Mouse (Mus musculus) forebrain, postnatal 0 days (tissue): ENCODE data around the gene Ticrr. TPM values are rescaled to one million over a fixed set of nuclear protein-coding genes. Genes with fewer than 3 reads are reported as not detected.
A peak's percentile ranks its signal among the peaks of the same experiment; 100 is the strongest.

Experiments
- ATAC-seq: fragments of 200-750 bp; cut with Nextera tagmentation; 2 replicates; pipeline ENCODE4 v1.8.0; 2017; ENCODE audit warnings: mild to moderate bottlenecking, moderate library complexity
- DNase-seq: peaks from one replicate; pipeline ENCODE4 v3.0.0-alpha.2; 2015
- H3K27ac ChIP-seq: fragments of 300-500 bp; sonication (generic); 2 replicates; pipeline ENCODE4 v1.5.1; 2014; ENCODE audit warnings: low read depth, mild to moderate bottlenecking, antibody characterized with exemption, low read length, moderate library complexity, mixed read lengths
- H3K27me3 ChIP-seq: fragments of 300-500 bp; sonication (generic); 2 replicates; pipeline ENCODE4 v1.6.1; 2014; ENCODE audit warnings: mild to moderate bottlenecking, low read length, mixed read lengths; ENCODE audit not compliant: insufficient read depth
- H3K36me3 ChIP-seq: fragments of 300-500 bp; sonication (generic); 2 replicates; pipeline ENCODE4 v1.6.1; 2014; ENCODE audit warnings: mild to moderate bottlenecking, moderate library complexity; ENCODE audit not compliant: insufficient read depth
- H3K4me1 ChIP-seq: fragments of 300-500 bp; sonication (generic); 2 replicates; pipeline ENCODE4 v1.6.1; 2014; ENCODE audit warnings: antibody characterized with exemption; ENCODE audit not compliant: insufficient read depth
- H3K4me2 ChIP-seq: fragments of 300-500 bp; sonication (generic); 2 replicates; pipeline ENCODE4 v1.6.1; 2014; ENCODE audit warnings: low read depth, mild to moderate bottlenecking, moderate library complexity
- H3K4me3 ChIP-seq: fragments of 300-500 bp; sonication (generic); 2 replicates; pipeline ENCODE4 v1.5.1; 2014; ENCODE audit warnings: low read depth, low read length, mixed read lengths
- H3K9ac ChIP-seq: fragments of 300-500 bp; sonication (generic); 2 replicates; pipeline ENCODE4 v1.6.1; 2014; ENCODE audit warnings: mild to moderate bottlenecking
- H3K9me3 ChIP-seq: fragments of 300-500 bp; sonication (generic); 2 replicates; pipeline ENCODE4 v1.6.1; 2016; ENCODE audit warnings: low read length
- CTCF ChIP-seq: sonication (generic); IDR thresholded peaks from 2 replicates; pipeline ENCODE4 v1.5.1; 2016; ENCODE audit warnings: antibody characterized with exemption, control low read depth, low read depth
- WGBS: fragments of 180-500 bp; shearing (Covaris S2); extraction: QIAGEN DNeasy Blood & Tissue Kit; methylation state at CpG from one replicate; pipeline ENCODE4 v1.1.7; 2014; 5-methylcytosine and 5-hydroxymethylcytosine counted together
- polyA plus RNA-seq: library from polyadenylated mRNA; unstranded; fragments of >200 nt; fragmentation: Nextera tagmentation; extraction: Ambion mirVana; gene quantifications from 2 replicates; pipeline ENCODE4 v1.2.1, GENCODE M21; 2015
- total RNA-seq: library from RNA; depleted of rRNA; stranded (reverse); fragments of >200 nt; gene quantifications from 2 replicates; pipeline ENCODE4 v1.2.3, GENCODE M21; 2014

Ticrr gene
- total and polyA plus RNA-seq, 2 experiments from 2014 or later = 1.1 to 1.2 TPM

DNA sequence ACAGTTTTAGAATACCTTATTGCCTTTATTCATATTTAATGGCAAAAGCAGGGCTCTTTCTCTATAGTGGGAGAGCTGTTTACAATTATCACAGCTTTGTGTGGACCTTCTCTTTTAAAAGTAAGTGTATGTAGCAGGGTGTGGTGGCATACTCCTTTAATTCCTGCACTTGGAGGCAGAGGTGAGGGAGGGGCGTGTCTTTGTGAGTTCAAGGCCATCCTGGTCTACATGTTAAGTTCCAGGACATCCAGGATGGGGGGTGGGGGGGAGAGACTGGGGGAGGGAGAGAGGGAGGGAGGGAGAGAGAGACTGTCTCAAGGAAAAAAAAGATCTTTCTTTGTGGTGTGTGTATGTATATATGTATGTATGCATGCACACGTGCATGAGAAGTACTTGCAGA is 20.2 kb downstream of the Ticrr start:
- Histone ChIP-seq H3K36me3 (no peaks in the 10 kb centered on the region), H3K9ac (no peak overlapping the region), H3K4me3 (no peak overlapping the region), H3K4me2 (no peak overlapping the region), H3K27me3 (no peaks in the 10 kb centered on the region), H3K4me1 (no peaks in the 10 kb centered on the region), H3K9me3 (no peaks in the 10 kb centered on the region), H3K27ac (no peak overlapping the region)
- no peak for DNase-seq
- no peak for ATAC-seq
- WGBS = 97% methylated on average over 2 of the region's 2 CpGs
- TF ChIP-seq CTCF = no peak

DNA sequence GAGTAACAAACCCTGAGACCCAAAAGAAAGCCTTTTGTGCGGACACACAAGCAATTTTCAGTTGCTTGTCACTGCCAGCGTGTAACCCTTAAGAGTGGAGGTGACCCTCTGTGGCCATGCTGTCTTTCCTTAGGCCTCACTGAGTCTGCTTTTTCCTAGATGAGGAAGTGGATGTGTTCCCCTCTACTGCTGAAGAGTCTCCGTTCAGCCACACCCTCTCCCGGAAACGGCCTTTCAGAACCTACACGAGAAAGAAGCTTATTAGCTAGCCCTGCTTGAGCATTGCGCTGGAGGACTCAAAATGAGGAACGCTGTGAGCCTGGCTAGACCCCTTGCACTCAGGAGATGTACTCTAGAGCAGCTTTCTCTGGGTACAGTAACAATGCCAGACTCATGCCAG is 36.5 kb downstream of the Ticrr start:
- Histone ChIP-seq H3K36me3 (peaks cover 18% of the 10 kb centered on the region; the same call in 1 of the 2 replicates), H3K9ac (no peak overlapping the region), H3K27me3 (no peaks in the 10 kb centered on the region), H3K9me3 (no peaks in the 10 kb centered on the region), H3K27ac (no peak overlapping the region), H3K4me2 (no peak overlapping the region), H3K4me1 (no peaks in the 10 kb centered on the region), H3K4me3 (no peak overlapping the region)
- no peak for DNase-seq
- ATAC-seq = no peak
- TF ChIP-seq CTCF = no peak
- WGBS = 82% methylated on average over 8 of the region's 8 CpGs

DNA sequence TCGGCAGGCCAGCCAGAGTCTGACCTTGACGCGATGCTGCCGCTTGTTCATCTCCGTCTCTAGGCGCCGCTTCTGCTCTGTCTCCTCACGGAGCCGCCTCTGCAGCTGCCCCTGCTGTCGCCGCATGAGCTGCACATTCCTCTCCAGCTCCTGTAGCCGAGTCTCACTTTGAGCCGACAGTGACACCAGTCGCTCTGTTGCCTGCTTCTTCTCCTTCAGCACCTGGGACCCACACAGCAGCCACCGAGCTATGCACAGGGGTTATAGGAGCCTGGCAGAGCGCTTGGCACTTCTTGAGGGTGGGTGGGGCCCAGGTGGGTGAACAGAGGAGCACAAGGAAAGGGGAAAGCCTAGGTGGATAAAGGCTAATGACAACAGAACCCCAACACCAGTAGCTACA is 42.8 kb downstream of the Ticrr start:
- H3K4me2 ChIP-seq = no peak overlapping the region

DNA sequence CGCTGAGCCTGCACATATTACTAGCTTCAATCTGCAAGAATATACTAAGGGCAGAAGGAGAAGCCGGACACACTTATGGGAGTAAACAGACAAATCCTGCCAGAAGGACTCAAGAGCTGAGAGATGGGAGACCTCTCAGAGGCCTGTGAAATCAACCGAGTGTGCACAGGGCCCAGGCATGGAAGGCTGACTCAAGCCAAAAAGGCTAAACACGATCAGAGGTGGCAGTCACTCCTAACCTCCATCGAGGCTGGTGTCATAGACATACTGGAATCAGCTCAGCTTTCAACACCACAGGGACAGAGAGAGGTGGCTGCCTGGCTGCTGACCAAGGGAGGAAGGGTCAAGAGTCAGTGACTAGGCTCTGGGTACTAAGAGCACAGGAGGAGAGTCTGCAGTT is 45.2 kb downstream of the Ticrr start:
- Histone ChIP-seq H3K4me1 (no peaks in the 10 kb centered on the region), H3K9me3 (no peaks in the 10 kb centered on the region), H3K36me3 (peaks cover 13% of the 10 kb centered on the region), H3K27ac (no peak overlapping the region), H3K4me2 (no peak overlapping the region), H3K9ac (no peak overlapping the region), H3K4me3 (no peak overlapping the region), H3K27me3 (no peaks in the 10 kb centered on the region)
- no peak for ATAC-seq
- DNase-seq = no peak
- no peak for TF ChIP-seq CTCF
- 91% methylated on average over 5 of the region's 5 CpGs for WGBS

More for the DNA sequence above, 42.8 kb downstream of the Ticrr start:
- DNase-seq (no peak), ATAC-seq (no peak)
- WGBS = 80% methylated on average over 16 of the region's 16 CpGs
- Histone ChIP-seq H3K4me3 (no peak overlapping the region), H3K27ac (no peak overlapping the region), H3K4me1 (no peaks in the 10 kb centered on the region), H3K9ac (no peak overlapping the region), H3K27me3 (no peaks in the 10 kb centered on the region), H3K36me3 (peaks cover 18% of the 10 kb centered on the region), H3K9me3 (no peaks in the 10 kb centered on the region)
- TF ChIP-seq CTCF = no peak

DNA sequence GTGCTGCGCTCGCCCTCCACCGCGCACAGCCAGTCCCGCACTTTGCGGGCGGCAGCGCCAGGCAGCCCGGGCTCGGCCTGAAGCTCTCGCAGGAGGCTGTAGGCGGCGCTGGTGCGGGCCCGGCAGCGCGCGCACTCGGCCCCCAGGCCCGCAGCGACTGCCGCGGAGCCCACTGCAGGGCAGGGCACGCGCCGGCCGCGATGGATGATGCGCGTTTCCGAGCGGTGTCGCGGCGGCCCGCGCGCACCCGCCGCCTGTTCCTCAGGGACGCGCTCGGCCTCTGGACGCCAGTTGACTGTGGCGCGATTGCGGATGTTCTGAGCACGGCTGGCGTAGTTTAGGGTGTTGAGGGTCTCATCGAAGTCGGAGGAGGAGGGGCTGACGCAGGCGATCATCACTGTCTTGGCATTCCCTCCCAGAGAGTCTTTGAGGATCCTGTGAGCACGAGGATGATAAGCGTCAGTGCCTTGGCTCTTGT is 50.2 kb downstream of the Ticrr start:
- peak overlapping the region; percentile 47 for H3K4me3 ChIP-seq
- DNase-seq (peak; percentile 92), ATAC-seq (peak; percentile 96)
- H3K9ac ChIP-seq = peak overlapping the region; percentile 62
- H3K27ac ChIP-seq = peak overlapping the region; percentile 47; the same call in 1 of the 2 replicates
- H3K36me3 ChIP-seq = no peaks in the 10 kb centered on the region
- peak overlapping the region; percentile 75 for H3K4me2 ChIP-seq
- no peaks in the 10 kb centered on the region for H3K9me3 ChIP-seq
- peak; percentile 67 for TF ChIP-seq CTCF
- H3K27me3 ChIP-seq = no peaks in the 10 kb centered on the region
- 0 out of 2 replicates have a peak, but pooled peaks cover 4% of the 10 kb centered on the region for H3K4me1 ChIP-seq
- WGBS = 2% methylated on average over 54 of the region's 55 CpGs

DNA sequence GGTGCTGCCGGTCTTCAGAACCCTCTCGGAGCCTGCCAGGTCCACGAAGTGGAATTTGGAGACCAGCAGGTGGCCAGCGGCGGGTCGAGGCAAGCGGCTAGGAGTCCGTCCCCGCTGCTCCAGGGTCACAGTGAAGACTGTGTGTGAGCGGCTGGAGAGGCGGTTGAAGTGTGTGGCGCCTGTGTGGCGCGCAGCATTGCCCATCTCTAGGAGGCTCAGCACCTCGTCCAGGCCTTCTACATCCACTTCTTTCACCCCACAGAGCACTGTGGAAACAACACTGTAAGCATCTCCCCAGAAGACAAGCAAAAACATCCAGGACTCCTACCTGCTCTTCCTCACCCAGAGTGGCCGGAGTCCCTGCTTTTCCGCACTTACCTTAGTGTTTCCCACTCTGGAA is 50.8 kb downstream of the Ticrr start:
- Histone ChIP-seq H3K4me2 (peak overlapping the region; percentile 75), H3K36me3 (no peaks in the 10 kb centered on the region), H3K4me3 (peak overlapping the region; percentile 47), H3K4me1 (0 out of 2 replicates have a peak, but pooled peaks cover 5% of the 10 kb centered on the region), H3K9me3 (no peaks in the 10 kb centered on the region), H3K9ac (peak overlapping the region; percentile 62), H3K27ac (0 out of 2 replicates have a peak overlapping the region, but pooled peaks have one; percentile 47), H3K27me3 (no peaks in the 10 kb centered on the region)
- no peak for DNase-seq
- no peak for ATAC-seq
- WGBS = 33% methylated on average over 17 of the region's 17 CpGs
- TF ChIP-seq CTCF = no peak

DNA sequence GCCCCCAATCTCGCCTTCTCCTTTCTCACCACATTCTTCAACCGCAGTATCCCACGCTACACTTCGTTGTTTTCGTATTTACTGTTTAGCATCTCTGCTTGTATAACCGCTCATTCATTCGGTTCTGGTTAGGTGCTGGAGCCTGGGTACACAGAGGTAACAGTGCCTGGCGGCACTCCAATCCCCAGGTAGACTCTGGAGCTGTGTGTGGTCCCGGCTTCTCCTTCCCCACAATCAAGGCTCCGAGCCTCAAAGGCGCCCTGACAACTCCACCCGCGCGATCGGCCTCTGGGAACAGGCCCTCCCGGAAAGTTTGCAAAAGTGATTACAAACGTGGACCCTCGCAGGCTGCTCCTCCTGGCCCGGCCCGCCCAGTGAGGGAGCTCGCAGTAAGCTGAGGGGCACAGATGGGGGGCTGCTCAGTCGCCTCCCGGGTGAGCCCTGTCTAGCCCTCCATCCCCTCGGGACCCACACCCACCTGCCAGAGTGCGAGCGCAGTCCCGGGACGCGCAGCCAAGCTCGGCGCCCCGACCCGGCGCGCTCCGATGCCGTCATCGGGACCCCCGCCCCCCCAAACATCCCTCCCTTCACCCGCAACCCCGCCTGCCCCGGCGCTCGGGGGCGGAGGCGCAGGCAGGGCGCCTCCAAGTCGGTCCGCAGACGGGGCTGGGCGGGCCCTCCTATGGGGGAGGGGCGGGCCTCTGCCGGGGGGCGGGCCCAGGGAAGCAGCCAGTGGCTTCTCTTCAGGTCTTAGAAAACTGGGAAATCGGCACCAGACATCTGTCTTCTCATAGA is 55.4 kb downstream of the Ticrr start, which contains the start of gene Kif7:
Kif7 (minus strand) TSS at position 534 of the 795 bp plus-strand sequence.
- H3K36me3 ChIP-seq = no peaks in the 10 kb centered on the region
- H3K27me3 ChIP-seq = no peaks in the 10 kb centered on the region
- H3K9ac ChIP-seq = peak within 1 kb of the TSS; percentile 47
- H3K4me1 ChIP-seq = 0 out of 2 replicates have a peak, but pooled peaks cover 5% of the 10 kb centered on the region
- WGBS = 2% methylated on average over 54 of the region's 55 CpGs
- no peaks in the 10 kb centered on the region for H3K9me3 ChIP-seq
- peak; percentile 80 for DNase-seq
- H3K4me2 ChIP-seq = peak within 1 kb of the TSS; percentile 77
- peak within 1 kb of the TSS; percentile 56 for H3K4me3 ChIP-seq
- TF ChIP-seq CTCF = no peak
- no peak within 1 kb of the TSS for H3K27ac ChIP-seq
- ATAC-seq = peak; percentile 90
